Mouse (Mus musculus) C2C12 (cell line): ENCODE results near the gene Ptgfrn. TPM values are rescaled to one million over a fixed set of nuclear protein-coding genes. Genes with fewer than 3 reads are reported as not detected.

ENCODE experiments used
- H3K27me3 ChIP-seq: one replicate; pipeline ENCODE4 v1.6.1; 2011; ENCODE audit not compliant: control insufficient read depth, insufficient read depth, insufficient read length
- H3K36me3 ChIP-seq: one replicate; pipeline ENCODE4 v1.6.1; 2011; ENCODE audit not compliant: control insufficient read depth, insufficient read depth
- H3K4me3 ChIP-seq: one replicate; pipeline ENCODE4 v1.5.1; 2011; ENCODE audit warnings: mild to moderate bottlenecking, control low read depth; ENCODE audit not compliant: poor library complexity, insufficient read depth, severe bottlenecking
- H3K79me2 ChIP-seq: one replicate; pipeline ENCODE4 v1.6.1; 2011; ENCODE audit not compliant: control insufficient read depth, insufficient read depth
- H3K79me3 ChIP-seq: one replicate; pipeline ENCODE4 v1.6.1; 2011; ENCODE audit warnings: low read depth, control low read depth
- H3ac ChIP-seq: one replicate; pipeline ENCODE3; 2011; ENCODE audit warnings: low read depth; ENCODE audit not compliant: control insufficient read depth, insufficient read length
- CEBPB ChIP-seq: IDR thresholded peaks from one replicate; pipeline ENCODE4 v1.6.1; 2011; ENCODE audit warnings: low read depth, mild to moderate bottlenecking, control low read depth, moderate library complexity
- CTCF ChIP-seq: IDR thresholded peaks from one replicate; pipeline ENCODE4 v1.5.1; 2011; ENCODE audit not compliant: control insufficient read depth, insufficient read depth, insufficient read length
- FOSL1 ChIP-seq: IDR thresholded peaks from one replicate; pipeline ENCODE4 v1.8.0; 2011; ENCODE audit warnings: mild to moderate bottlenecking, low read length; ENCODE audit not compliant: poor library complexity, insufficient read depth, severe bottlenecking
- MAX ChIP-seq: IDR thresholded peaks from one replicate; pipeline ENCODE4 v1.6.1; 2011; ENCODE audit warnings: mild to moderate bottlenecking, control low read depth
- MYOD1 ChIP-seq: IDR thresholded peaks from one replicate; pipeline ENCODE4 v1.6.1; 2011; ENCODE audit warnings: low read depth; ENCODE audit not compliant: control insufficient read depth, insufficient read length
- MYOG ChIP-seq: IDR thresholded peaks from one replicate; pipeline ENCODE4 v1.6.1; 2011; ENCODE audit not compliant: control insufficient read depth, insufficient read length; ENCODE audit errors: extremely low read depth
- USF1 ChIP-seq: IDR thresholded peaks from one replicate; pipeline ENCODE4 v1.6.1; 2011; ENCODE audit warnings: low read depth, mild to moderate bottlenecking, control low read depth, moderate library complexity
- polyA plus RNA-seq: library from polyadenylated mRNA; unstranded; fragments of >200 nt; fragmentation: generic; extraction: Trizol; gene quantifications from one replicate; pipeline ENCODE4 v1.2.1, GENCODE M21; 2012; ENCODE audit warnings: missing spikeins

Ptgfrn gene
- polyA plus RNA-seq, 1 experiment = 42.8 TPM

DNA sequence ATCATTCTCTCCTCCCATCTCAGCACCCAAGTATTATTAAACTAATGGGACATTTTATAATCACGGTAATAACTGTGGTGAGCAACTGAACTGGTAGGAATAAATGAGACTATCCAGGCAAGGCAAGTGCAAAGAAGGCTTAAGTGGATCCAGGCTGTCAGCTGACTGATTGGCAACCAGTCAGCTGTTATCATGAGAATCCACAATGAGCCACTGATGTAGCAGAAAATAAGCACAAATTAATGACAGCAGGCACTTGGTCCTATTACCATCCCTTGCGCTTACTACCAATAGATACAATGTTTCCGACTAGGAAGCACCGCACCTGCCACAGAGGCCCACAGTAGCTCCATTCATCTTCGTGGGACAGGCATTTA, 2.4 kb upstream of the Ptgfrn start:
- Histone ChIP-seq H3K27me3 (no peaks in the 10 kb centered on the region), H3ac (no peak overlapping the region), H3K4me3 (no peak overlapping the region), H3K79me3 (no peaks in the 10 kb centered on the region), H3K79me2 (peaks cover 12% of the 10 kb centered on the region), H3K36me3 (no peaks in the 10 kb centered on the region)
- no peak for TF ChIP-seq CEBPB
- no peak for TF ChIP-seq MAX
- TF ChIP-seq USF1 = no peak
- TF ChIP-seq MYOG = no peak
- no peak for TF ChIP-seq CTCF
- no peak for TF ChIP-seq MYOD1
- TF ChIP-seq FOSL1 = no peak

DNA sequence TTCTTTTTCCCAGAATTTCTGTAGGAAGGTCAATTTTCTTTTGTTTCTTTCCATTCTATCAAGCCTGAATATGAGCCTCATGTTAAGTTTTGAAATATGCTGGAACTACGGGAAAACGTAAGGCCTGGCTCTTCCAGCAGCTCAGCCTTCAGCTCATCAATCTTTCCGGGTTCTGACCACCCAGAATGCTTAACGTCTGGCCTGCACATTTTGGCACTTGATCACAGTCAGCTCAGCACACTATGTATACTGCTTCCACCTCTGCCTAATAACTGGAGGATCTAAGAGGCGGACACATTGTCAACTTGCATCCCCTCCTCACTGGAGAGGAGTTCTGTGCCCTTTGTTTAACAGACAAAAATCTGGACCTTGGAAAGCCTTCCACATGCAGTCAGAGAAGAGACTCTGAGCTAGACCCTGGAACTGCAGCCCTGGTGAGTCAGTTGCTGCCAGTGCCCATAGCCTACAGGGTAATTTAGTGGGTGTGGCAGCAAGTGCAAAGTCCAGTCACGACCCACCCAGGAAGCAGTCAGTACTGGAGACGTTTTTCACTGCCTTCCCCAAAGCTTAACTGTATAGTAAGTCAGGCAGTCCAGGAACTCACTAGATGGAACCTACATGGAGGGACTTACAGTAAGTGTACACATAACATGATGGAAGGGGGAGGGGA, 1.9 kb upstream of the Ptgfrn start:
- H3K79me2 ChIP-seq = peaks cover 17% of the 10 kb centered on the region
- no peaks in the 10 kb centered on the region for H3K36me3 ChIP-seq
- H3K79me3 ChIP-seq = peaks cover 3% of the 10 kb centered on the region
- no peak overlapping the region for H3ac ChIP-seq
- TF ChIP-seq MYOD1 = no peak
- H3K27me3 ChIP-seq = no peaks in the 10 kb centered on the region
- H3K4me3 ChIP-seq = no peak overlapping the region

DNA sequence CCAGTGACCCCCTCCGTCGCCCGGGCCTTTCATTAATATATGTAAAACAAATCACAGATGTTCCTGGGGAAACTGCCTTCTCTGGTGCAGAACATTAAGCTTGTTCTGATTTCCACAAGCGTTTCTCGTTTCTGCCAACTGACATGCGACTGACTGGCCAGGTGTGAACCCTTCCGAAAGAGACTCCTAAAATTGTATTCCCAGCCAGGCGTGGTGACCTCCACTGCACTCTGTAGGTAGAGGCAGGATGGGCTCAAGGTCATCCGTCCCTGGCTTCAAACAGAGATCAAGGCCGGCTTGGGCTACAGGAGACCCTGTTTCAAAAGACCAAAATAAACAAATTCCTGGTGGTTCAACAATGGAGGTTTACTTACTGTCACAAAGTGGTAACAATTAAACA, 1.2 kb upstream of the Ptgfrn start:
- Histone ChIP-seq H3K79me2 (peaks cover 24% of the 10 kb centered on the region), H3K79me3 (peaks cover 4% of the 10 kb centered on the region), H3K36me3 (no peaks in the 10 kb centered on the region), H3K4me3 (no peak overlapping the region), H3ac (no peak overlapping the region), H3K27me3 (no peaks in the 10 kb centered on the region)
- TF ChIP-seq MYOG (no peak), MAX (no peak), USF1 (no peak), CTCF (no peak), FOSL1 (no peak), MYOD1 (no peak)

DNA sequence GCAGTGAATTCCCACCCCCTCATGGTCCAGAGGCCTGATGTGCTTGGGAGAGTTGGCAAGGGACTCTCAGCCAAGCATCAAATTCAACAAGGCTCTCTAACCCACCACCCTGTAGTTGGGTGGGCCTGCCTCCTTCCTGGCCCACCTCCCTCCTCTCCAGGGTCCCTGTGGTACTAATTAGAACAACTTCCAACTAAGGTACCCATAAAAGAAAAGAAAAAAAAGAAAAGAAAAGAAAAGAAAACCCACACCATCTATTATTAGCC, 693 bp upstream of the Ptgfrn start:
- Histone ChIP-seq H3K79me2 (peaks cover 29% of the 10 kb centered on the region), H3K36me3 (no peaks in the 10 kb centered on the region), H3K79me3 (peaks cover 7% of the 10 kb centered on the region), H3K4me3 (no peak overlapping the region), H3ac (no peak overlapping the region), H3K27me3 (no peaks in the 10 kb centered on the region)
- no peak for TF ChIP-seq FOSL1
- TF ChIP-seq MYOG = no peak
- no peak for TF ChIP-seq USF1
- TF ChIP-seq MYOD1 = no peak
- TF ChIP-seq CEBPB = no peak
- TF ChIP-seq CTCF = no peak
- TF ChIP-seq MAX = no peak

DNA sequence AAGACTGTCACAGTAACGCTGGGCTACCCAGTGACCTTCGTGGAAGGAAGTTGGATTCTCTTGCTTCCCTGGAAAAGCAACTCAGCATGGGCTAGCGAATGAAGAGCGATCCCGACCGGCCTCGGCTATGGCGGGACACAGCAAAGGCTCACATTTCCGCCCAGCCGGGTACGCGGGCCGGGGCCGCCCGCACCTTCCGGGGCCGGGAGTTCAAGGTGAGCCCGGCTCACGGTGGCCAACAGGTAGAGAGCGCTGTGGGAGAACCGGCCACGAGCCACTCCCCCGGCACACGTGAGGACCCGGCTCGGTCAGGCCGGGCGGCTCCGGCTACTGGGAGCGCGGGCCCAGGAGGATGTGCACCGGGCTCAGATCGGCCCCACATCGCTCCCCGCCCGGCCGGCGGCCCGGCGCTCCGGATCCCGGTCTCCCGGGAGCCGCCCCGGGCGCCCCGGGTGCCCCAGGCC, 488 bp downstream of the Ptgfrn start:
- Histone ChIP-seq H3K79me2 (peaks cover 41% of the 10 kb centered on the region), H3K27me3 (no peaks in the 10 kb centered on the region), H3ac (peak overlapping the region; percentile 89), H3K36me3 (no peaks in the 10 kb centered on the region), H3K4me3 (peak overlapping the region; percentile 51), H3K79me3 (peaks cover 14% of the 10 kb centered on the region)
- TF ChIP-seq CEBPB = no peak
- TF ChIP-seq CTCF = no peak
- TF ChIP-seq FOSL1 = no peak
- TF ChIP-seq MAX = no peak
- no peak for TF ChIP-seq MYOD1
- no peak for TF ChIP-seq MYOG
- no peak for TF ChIP-seq USF1

DNA sequence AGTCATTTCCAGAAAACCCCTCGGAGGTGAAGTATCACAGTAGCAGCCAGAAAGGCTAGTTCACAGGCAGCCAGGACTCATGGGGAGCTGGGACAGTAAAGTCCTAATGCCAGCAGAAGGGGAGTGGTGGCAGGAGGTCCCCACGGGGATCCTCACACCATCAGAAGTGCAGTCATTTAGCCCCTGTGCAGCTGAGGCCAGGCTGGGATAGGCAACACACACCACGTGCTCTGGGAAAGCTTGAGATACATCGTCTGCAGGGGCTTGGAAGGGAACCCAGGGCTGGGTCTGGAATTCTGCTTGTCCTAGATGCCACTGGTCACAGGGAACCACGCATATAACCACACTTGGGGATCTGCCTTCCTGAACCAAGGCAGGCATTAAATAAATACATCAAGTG, 1.2 kb downstream of the Ptgfrn start:
- Histone ChIP-seq H3K4me3 (no peak overlapping the region), H3K79me2 (peaks cover 49% of the 10 kb centered on the region), H3K36me3 (no peaks in the 10 kb centered on the region), H3ac (peak overlapping the region; percentile 14), H3K27me3 (no peaks in the 10 kb centered on the region), H3K79me3 (peaks cover 14% of the 10 kb centered on the region)
- TF ChIP-seq CEBPB = no peak
- TF ChIP-seq USF1 = no peak
- no peak for TF ChIP-seq MYOG
- no peak for TF ChIP-seq MYOD1
- no peak for TF ChIP-seq CTCF
- TF ChIP-seq FOSL1 = no peak
- TF ChIP-seq MAX = no peak
